Mouse (Mus musculus): ENCODE data around the gene Sox1.

DNA sequence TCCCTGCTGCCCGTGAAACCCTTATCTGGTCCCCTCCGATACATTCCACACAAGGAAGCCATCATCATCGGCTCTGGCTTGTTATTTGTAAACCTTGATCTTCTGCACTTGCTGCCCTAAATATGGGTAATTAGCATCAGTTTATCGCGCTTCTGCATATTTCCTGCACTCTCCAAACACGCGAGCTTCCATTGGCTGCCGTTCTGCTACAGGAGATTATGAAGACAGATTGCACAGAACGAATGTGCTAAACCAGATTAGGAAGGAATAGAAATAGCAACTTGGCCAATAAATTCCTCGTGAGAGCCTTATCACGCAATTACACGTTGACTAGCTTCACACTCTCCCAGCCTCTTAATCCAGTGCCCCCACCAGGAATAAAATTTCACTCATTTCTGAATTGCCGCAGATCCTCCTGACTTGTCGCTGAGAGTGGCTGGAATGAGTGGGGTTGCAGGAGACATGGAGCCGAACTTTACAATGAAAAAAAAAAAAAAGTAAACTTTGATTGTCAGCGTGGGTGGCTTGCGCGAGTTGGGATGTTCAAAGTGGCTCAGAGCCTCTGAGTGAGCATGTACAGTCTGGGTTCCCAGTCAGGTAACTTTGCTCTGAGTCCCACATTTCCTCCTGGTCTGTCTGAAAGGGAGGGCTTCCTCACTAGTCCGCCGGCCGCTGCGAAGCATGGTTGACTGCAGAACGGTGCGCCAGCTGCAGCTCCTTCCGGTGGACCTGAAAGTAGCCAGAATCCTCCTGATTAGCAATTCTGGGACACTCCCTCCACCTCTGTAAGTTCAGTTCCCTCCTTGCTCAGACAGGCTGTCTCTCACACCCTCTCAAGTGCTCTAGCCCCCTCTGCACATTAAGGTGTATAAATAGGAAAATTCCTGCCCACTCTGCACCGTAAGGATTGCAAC, 33.0 kb downstream of the Sox1 start:
- no peak for TF ChIP-seq TAL1 (conservative IDR thresholded peaks at IDR 0.05; ENCODE audit: low read depth, low read length)
- no peak for TF ChIP-seq CTCF (IDR thresholded peaks at IDR 0.05; ENCODE audit: low read depth, low read length)
- no peak for TF ChIP-seq GATA1 (IDR thresholded peaks at IDR 0.05; ENCODE audit: borderline replicate concordance, low read length)

Measured in G1E (cell line).